In genomic region chr13:95633384-95633783, GRCm38 (mm10) we compare ENCODE assay signal across 16 mouse cellular contexts. TPM values are rescaled to one million over a fixed set of nuclear protein-coding genes. Genes with fewer than 3 reads are reported as not detected.
DNase-seq lines count a peak whose midpoint lies in the region; ATAC-seq lines count a peak whose summit lies in the region.
"Had no signal": no experiment of that assay in that cellular context is flagged by ENCODE, and none has a peak within 500 bp of the region (broad histone marks: within the 10 kb centered on the region; RNA-seq: fewer than 3 reads in every experiment).

No protein-coding gene starts in this region.

- H3K27ac ChIP-seq in heart, embryonic 11.5 days (ENCODE audit: low read depth, low read length) = peak overlapping the region; percentile 78; the same call in 1 of the 2 replicates
- H3K27ac ChIP-seq: limb, embryonic 12.5 days; neural tube, embryonic 13.5 days had no signal

- H3K27me3 ChIP-seq in heart, embryonic 11.5 days (ENCODE audit: control insufficient read depth, insufficient read depth, low read length) = no peaks in the 10 kb centered on the region
- H3K27me3 ChIP-seq: limb, embryonic 12.5 days; neural tube, embryonic 13.5 days had no signal

- H3K36me3 ChIP-seq in heart, embryonic 11.5 days (ENCODE audit: control insufficient read depth, insufficient read depth, low read length) = no peaks in the 10 kb centered on the region
- H3K36me3 ChIP-seq: neural tube, embryonic 13.5 days had no signal

- H3K9me3 ChIP-seq in heart, embryonic 11.5 days (replicated peaks; ENCODE audit: control insufficient read depth, low read length) = no peaks in the 10 kb centered on the region
- H3K9me3 ChIP-seq: limb, embryonic 12.5 days; neural tube, embryonic 13.5 days had no signal

- no peak overlapping the region for H3K4me3 ChIP-seq in heart, embryonic 11.5 days (ENCODE audit: low read depth, low read length)
- H3K4me3 ChIP-seq: limb, embryonic 12.5 days; neural tube, embryonic 13.5 days had no signal

- 69% methylated on average over 2 of the region's 2 CpGs for WGBS in heart, embryonic 11.5 days (ENCODE audit: insufficient replicate concordance)

- ATAC-seq in heart, embryonic 11.5 days (replicated peaks; ENCODE audit: insufficient number of reproducible peaks, low FRiP score, low TSS enrichment) = no peak
- ATAC-seq in cerebellum, adult (ENCODE audit: insufficient number of reproducible peaks, low FRiP score, low TSS enrichment) = no peak
- ATAC-seq: forebrain, postnatal 0 days; inflammation-experienced regulatory T-cells, adult 6 months; midbrain, embryonic 16.5 days had no signal

- DNase-seq in gastrocnemius, postnatal 14 days = peak; percentile 46
- no peak for DNase-seq in gastrocnemius, adult 18-20 months (ENCODE audit: low spot score)
- DNase-seq in right cerebral cortex, adult 18-20 months = peak; percentile 29
- DNase-seq in right cerebral cortex, postnatal 10 days (ENCODE audit: low spot score in 2 of 2) = no peak
- DNase-seq in cerebellum, adult 9-10 months = no peak
- DNase-seq: cerebellum, adult 18-20 months; forebrain, postnatal 0 days; kidney, postnatal 25 days; layer of hippocampus, postnatal 36 days; thymus, adult 2 months had no signal

- H3K9ac ChIP-seq in heart, embryonic 11.5 days (ENCODE audit: low read depth, low read length) = no peak overlapping the region
- H3K9ac ChIP-seq: forebrain, postnatal 0 days; limb, embryonic 12.5 days; neural tube, embryonic 13.5 days had no signal

- no peak overlapping the region for H3K4me2 ChIP-seq in heart, embryonic 11.5 days
- H3K4me2 ChIP-seq: limb, embryonic 12.5 days; neural tube, embryonic 13.5 days had no signal

- peaks cover 15% of the 10 kb centered on the region for H3K4me1 ChIP-seq in heart, embryonic 11.5 days (ENCODE audit: control insufficient read depth, insufficient read depth, low read length)

- intact Hi-C loops in gastrocnemius, postnatal 14 days (cut with DNase I; ENCODE audit: low total_unique reads) = no loop called here

RNA-seq across cellular contexts. Expression of gene F2r, which starts 15.1 kb away (rescaled TPM):
- total RNA-seq in gastrocnemius, postnatal 14 days (2021) = 10 to 100 TPM; 12.4 to 13.9 TPM
- 10 to 100 TPM in 1 of 2 experiments, 1 to 10 TPM in 1; 5.6 to 13.9 TPM for total RNA-seq in gastrocnemius, adult 18-20 months (2021)
- polyA plus RNA-seq in heart, embryonic 11.5 days (2014; fragmentation: Nextera tagmentation; extraction: Ambion mirVana) = 171 and 195 TPM in 2 replicates

Comparison
In these comparisons a context has a peak if more than half of its experiments do, and no peak if none do; other contexts are left out.
1. DNase-seq: peak in gastrocnemius, postnatal 14 days (single experiment) and right cerebral cortex, adult 18-20 months (single experiment); none in gastrocnemius, adult 18-20 months (single experiment), right cerebral cortex, postnatal 10 days (0 of 2) and cerebellum, adult 9-10 months (single experiment).